Mouse (Mus musculus) erythroblast, embryonic 14.5 days (primary cell): Measurements from ENCODE around the gene Siglecf.

Source experiments
- GATA1 ChIP-seq: IDR thresholded peaks from 2 replicates; pipeline ENCODE4 v1.6.1; 2012; ENCODE audit warnings: low read length, inconsistent platforms, mixed read lengths
- TAL1 ChIP-seq: IDR thresholded peaks from 3 replicates; pipeline ENCODE4 v1.6.1; 2012; ENCODE audit warnings: low read length, inconsistent platforms, mixed read lengths

DNA sequence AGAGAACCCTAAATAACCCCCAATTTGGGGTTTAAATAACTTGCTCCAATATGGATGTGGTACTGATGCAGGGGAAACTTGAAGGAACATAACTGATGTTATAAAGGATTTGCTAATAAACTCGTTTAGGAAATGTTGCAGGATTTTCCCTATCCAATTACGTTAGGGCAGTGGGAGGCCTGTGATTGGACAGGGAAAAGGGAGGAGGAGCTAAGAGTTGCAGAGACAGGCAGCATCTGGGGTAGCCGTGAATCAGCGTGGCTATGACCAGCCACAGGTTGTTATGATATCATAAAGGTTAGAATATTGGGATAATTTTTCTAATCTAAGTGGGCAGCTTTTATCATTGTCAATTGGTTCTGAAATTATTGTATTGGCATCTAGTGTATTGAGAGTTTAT lies 23.0 kb upstream of the Siglecf start:
- TF ChIP-seq TAL1 (no peak), GATA1 (no peak)
